Mouse (Mus musculus): ENCODE results near the gene Mybpc3. TPM values are rescaled to one million over a fixed set of nuclear protein-coding genes. Genes with fewer than 3 reads are reported as not detected.

Mybpc3 gene
- polyA plus RNA-seq (2012; rRNA removed), result 0.30 and 0.61 TPM in 2 replicates

- no peak for DNase-seq (ENCODE audit: extremely low spot score in 1 of 2, low spot score in 1 of 2)
These were observed at the start of gene Mybpc3 for GRCm38 (mm10) chr2:91117585-91118275. Gene Mybpc3 (plus strand): TSS chr2:91118144.

GRCm38 (mm10) chr2:91068162-91068871, 49.6 kb upstream of the Mybpc3 start:
- no peak for DNase-seq (ENCODE audit: extremely low spot score in 1 of 2, low spot score in 1 of 2)

GRCm38 (mm10) chr2:91068872-91069165, 49.1 kb upstream of the Mybpc3 start:
- DNase-seq (ENCODE audit: extremely low spot score in 1 of 2, low spot score in 1 of 2), result no peak

DNA sequence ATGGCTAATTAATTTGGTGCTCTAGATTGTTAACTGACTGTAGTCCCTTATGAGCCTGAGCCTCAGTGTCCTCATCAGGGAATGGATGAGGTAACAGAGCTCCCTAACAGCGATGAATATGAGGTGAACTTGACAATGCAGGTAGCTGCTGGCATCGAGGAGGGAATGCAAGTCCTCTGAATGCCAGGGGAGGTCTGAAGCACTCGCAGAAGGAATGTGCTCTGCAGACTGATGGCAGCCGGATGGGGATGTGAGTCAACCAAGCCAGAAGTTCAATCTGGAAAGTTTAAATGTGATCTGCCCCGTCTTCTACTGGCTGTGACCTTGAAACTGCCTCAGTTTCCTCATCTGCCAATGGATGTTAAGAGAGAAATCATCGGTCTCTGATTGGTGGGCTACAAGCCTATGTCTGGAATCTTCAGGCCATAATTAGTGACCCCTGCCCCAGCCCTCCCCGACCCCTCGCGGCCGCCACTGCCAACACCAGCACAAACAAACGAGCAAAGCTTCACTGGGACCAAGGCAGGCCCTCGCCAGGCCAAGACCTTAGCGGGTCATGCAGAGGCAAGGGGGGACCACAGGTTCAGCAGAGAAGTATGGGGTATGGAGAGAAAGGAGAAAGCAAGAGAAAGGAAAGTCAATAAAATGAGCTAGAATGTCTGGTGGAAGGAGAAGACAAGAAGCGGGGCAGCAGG, 48.5 kb upstream of the Mybpc3 start:
- DNase-seq (ENCODE audit: extremely low spot score in 1 of 2, low spot score in 1 of 2), result no peak

GRCm38 (mm10) chr2:91070076-91070800, 47.7 kb upstream of the Mybpc3 start, which contains the start of gene Slc39a13:
Gene Slc39a13 (minus strand): TSS chr2:91070417.
- DNase-seq (ENCODE audit: extremely low spot score in 1 of 2, low spot score in 1 of 2), result peak; percentile 94 to 98

DNA sequence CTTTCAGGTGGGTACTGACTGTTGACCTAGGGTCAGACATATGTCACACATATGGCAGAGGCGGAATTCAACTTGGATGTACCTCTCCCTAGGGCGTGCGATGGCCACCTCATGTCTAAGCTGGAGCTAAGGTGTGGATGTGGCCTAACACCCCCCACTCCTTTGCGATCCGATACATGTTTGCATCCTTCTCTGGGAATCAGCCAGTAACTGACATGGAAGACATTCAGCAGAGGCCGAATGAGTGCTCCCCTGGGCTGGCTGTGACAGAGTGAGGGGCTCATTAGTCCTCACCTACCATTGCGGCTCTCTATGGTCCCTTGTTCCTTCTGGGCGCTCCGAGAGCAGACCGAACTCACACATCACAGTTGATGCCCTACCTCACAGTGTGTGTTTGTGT, 46.9 kb upstream of the Mybpc3 start:
- no peak for DNase-seq (ENCODE audit: extremely low spot score in 1 of 2, low spot score in 1 of 2)

GRCm38 (mm10) chr2:91072092-91072491, 45.9 kb upstream of the Mybpc3 start:
- no peak for DNase-seq (ENCODE audit: extremely low spot score in 1 of 2, low spot score in 1 of 2)

GRCm38 (mm10) chr2:91077957-91078313, 40.0 kb upstream of the Mybpc3 start:
- DNase-seq (ENCODE audit: extremely low spot score in 1 of 2, low spot score in 1 of 2), result no peak

DNA sequence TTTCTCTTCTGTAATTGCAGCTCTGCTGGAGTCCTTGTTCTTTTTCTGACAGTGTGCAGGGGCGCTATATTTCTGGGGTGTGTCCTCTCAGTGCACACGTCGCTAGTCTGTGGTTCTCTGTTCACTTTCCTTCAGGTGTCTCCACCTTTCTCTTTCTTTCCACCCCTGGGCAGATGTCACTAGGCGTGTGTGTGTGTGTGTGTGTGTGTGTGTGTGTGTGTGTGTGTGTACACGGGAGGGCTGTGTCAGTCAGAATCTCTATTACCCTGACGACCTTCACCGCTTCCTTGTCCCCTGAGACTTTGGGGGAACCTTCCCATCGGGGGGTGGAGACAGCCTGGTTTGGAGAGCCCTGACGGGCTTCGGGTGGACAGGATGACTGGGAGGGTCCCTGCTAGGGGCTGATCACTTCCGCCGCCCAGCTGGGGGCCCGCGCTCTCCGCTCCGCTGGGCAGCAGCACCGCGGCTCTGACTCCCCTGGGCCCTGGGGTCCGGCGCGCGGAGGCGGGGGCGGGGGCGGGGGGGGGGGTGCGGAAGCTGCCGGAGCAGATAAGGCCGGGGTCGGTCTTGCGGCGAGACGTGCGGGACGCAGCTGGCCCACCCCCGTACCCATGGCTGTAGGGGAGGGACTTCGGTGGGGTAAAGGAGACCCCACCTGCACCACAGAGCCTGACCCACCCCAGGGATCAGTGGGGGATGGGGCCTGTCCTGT, 39.5 kb upstream of the Mybpc3 start:
- DNase-seq (ENCODE audit: extremely low spot score in 1 of 2, low spot score in 1 of 2), result no peak

GRCm38 (mm10) chr2:91079026-91079384, 38.9 kb upstream of the Mybpc3 start:
- DNase-seq (ENCODE audit: extremely low spot score in 1 of 2, low spot score in 1 of 2), result no peak

DNA sequence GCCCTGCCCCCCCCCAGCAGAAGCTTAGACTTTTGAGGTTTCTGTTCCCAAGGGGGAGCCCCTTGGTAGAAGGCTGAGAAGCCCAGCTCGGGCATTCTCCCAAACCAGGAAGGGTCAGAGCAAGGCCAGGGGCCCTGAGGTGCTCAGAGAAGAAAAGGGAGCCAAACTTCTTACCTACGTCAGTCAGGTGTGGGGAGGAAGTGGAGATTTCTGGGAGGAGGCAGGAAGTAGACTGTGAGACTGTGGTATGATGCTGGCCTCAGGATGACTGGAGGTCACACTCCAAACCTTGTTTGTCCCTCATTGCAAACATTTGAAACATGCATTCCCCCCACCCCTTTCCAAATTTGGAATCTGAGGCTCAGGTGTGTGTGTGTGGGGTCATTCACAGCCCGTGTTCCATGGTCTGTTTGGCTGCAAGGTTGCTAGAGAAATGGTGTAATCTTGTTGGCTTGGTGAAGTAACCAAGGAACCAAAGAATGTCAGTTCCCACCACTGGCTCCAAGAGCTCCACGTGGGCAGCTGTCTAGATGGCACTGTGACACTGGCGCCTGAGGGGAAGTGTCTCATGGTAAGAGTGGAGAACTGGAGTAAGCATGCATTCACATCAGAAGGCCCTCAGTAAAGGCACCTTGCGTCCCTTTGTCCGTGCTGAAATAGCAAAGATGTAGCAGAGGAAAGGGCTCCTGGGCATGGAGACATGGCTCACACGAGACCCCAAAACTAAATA, 37.0 kb upstream of the Mybpc3 start:
- no peak for DNase-seq (ENCODE audit: extremely low spot score in 1 of 2, low spot score in 1 of 2)

DNA sequence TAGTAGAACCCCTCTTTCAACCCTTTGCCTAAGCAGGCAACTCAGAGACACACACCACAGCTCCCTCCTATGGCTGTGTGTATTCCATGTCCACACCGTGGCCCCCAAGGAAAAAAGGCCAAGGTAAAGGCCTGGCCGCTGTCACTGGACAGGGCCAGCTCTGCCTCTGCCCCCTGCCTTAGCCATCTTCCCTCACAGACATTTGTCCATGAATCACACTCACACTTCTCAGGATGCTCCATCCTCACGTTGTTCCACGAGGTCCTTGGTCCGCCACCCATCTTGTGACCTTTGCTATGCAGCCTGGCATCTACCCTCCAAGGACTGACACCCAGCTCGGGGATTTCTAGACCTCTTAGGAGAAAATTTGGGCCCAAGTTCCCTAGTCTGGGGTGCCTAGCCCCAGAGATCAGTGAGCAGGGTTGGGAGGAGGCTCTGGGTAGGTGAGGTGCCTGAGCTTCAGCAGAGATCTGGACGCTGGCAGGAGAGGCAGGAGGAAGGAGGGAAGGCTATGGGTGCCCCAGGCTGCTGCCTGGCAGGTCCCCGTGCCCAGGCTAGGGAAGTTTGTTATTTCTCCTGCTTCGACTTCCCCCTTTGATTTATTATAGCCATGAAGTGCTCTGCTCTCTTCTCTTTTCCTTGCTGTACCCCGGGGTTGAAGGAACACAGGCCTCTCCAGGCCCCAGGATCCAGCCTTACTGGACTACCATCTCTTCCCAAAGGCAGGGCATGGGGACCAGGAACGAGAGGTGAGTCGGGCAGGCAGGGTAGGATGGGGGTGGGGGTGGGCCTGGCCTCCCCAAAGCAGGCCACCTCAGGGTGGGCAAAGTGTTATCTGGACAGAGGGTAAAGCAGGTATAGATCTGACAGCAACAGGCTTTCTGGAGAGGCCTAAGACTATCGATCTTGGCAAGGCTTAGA, 35.9 kb upstream of the Mybpc3 start, which contains the start of gene Spi1:
Gene Spi1 (plus strand): TSS at position 616 of the 921 bp plus-strand sequence.
- DNase-seq (ENCODE audit: extremely low spot score in 1 of 2, low spot score in 1 of 2), result no peak

DNA sequence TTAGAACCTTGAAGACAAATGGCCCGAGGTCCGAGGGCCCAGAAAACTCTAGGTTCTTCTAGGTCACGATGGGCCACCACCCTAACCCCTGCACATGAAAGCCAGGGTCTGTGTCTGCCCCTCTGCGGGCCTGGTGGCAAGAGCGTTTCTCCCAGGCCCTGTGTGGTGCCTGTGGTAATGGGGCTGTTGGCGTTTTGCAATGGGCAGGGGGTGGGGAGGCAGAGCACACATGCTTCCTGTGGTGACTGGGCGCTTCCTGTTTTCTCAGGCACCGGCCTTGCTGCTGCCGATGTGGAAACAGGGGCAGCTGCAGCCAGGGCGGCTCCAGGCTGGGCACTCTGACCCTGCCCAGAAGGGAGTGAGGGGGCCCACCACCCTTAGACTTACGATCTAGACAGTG, 35.1 kb upstream of the Mybpc3 start:
- no peak for DNase-seq (ENCODE audit: extremely low spot score in 1 of 2, low spot score in 1 of 2)

DNA sequence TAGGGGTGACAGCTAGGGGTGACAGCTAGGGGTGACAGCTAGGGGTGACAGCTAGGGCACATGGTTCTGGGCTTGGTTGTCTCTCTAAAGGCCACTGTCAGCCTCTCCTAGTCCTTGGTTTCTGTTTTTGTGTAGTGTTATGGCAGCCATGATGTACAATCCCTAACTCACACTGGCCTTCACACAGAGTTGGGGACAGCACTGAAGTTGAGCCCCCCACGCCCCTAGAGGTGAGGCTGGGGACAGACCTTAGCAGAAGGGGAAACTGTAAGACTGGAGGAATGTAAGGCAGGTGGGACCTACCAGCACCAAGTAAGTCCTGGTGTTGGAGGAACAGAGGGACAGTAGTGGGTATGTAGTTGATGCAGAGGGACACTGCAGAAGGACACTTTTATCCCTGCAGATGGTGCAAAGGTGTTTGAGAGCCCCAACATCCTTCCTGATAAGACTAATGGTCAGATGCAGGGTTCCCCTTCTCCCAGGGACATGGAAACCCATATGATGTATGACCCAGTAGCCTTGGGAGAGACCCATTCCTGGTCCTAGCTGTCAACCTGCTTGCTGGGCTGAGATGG, 34.5 kb upstream of the Mybpc3 start:
- no peak for DNase-seq (ENCODE audit: extremely low spot score in 1 of 2, low spot score in 1 of 2)

DNA sequence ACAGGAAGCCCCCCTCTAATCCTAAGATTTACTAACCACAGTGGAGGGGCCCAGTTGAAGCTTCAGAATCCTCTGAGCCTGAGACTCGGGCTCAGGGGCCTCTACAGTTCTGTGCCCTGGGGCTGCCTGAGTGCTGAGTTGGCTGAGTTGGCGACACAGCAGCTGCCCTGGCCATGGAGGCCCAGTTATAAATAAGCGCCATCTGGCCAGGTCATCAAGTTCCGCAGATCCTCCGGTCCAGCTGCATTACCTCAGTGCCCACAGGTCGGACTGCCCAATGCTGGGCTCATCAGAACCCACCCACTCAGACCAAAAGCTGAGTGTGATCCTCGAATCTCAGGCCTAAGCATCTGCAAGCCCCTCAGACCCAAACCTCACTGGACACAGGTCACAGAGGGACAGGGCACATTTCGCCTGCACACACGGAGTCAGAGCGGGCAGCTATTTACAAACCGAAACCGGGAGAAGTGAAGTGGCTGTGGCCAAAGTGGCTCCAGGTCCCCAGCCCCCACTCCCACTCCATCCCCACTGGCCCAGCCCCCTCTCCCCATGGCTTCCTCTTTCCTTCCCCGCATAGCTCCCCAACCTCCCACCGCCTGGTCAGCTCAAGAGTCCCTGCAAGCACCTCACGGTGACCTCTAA, 33.6 kb upstream of the Mybpc3 start:
- DNase-seq (ENCODE audit: extremely low spot score in 1 of 2, low spot score in 1 of 2), result no peak

DNA sequence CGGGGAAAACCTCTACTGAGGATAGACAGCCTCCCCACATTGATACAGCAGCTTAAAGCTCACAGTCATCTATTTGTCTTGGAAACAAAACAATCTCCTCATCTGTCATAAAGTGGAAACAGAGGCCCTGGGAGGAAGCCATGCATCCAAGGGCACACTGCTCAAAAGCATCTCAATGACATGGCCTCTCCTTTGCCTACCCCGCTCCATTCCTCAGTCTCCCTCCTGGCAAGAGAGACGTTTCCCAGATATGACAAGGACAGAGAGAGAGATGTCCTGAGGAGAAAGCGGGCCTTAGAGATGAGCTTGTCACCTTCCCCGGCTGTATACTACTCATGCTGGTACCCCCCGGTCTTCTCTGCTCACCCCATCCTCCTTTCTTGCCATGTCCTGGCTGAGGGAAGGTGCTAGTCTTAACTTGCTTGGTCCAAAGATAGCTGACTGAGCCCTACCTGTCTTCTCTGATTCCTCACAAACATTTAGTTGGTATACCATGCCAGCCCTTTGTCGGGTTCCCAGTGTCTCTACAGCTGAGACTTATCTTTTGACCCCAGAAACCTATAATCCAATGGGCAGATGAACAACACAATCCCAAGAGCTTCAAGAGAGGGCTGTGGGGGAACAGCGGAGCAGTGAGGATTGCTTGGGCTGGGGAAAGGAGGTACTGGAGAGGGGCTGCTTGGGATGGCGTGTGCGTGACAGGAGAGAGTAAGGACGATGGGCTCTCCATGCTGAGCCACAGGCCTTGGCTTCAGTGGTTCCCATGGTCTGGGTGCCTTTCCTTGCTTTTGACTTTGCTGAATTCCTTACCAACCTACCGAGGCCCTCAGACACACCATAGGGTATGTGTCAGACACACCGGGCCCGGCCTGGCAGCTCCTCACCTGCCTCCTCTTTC, 32.2 kb upstream of the Mybpc3 start:
- DNase-seq (ENCODE audit: extremely low spot score in 1 of 2, low spot score in 1 of 2), result no peak
